Mouse (Mus musculus): ENCODE data around the gene Dnaja2. TPM values are rescaled to one million over a fixed set of nuclear protein-coding genes. Genes with fewer than 3 reads are reported as not detected.
A peak's percentile ranks its signal among the peaks of the same experiment; 100 is the strongest.

Dnaja2 gene
- 100 to 1,000 TPM; 229 to 234 TPM for total RNA-seq (2021)
- long read RNA-seq, experiment 1, transcript Dnaja2-201 (9 exons, 2,919 nt) = major isoform, 371 of 388 reads
- long read RNA-seq, experiment 1, partial matches to known transcripts = 10 of 388 reads
- long read RNA-seq, experiment 1, other reads (novel, unspliced or antisense) = 7 of 388 reads
- long read RNA-seq, experiment 2, transcript Dnaja2-201 (9 exons, 2,919 nt) = major isoform, 291 of 307 reads
- long read RNA-seq, experiment 2, partial matches to known transcripts = 12 of 307 reads
- long read RNA-seq, experiment 2, other reads (novel, unspliced or antisense) = 4 of 307 reads

- intact Hi-C loops (cut with DNase I) = no loop called here
- peak; percentile 94 to 96 for DNase-seq
These were observed at the start of gene Dnaja2 for GRCm38 (mm10) chr8:85555181-85556145. TSS of gene Dnaja2 (minus strand) at chr8:85555344.

- intact Hi-C loops (cut with DNase I) = loop anchor here (5.0 to 10.0 kb wide), 3 partner anchors 149 to 983 kb away; no protein-coding TSS in a partner anchor
- DNase-seq = no peak
These were observed 49.1 kb upstream of the Dnaja2 start for GRCm38 (mm10) chr8:85604201-85604600.

- DNase-seq = peak; percentile 51 to 75
- intact Hi-C loops (cut with DNase I) = loop anchor here (2.0 to 10.0 kb wide), 4 partner anchors 61 to 984 kb away; no protein-coding TSS in a partner anchor
These were observed 48.2 kb upstream of the Dnaja2 start for GRCm38 (mm10) chr8:85603203-85603895.

- intact Hi-C loops (cut with DNase I) = loop anchor here (2.0 to 10.0 kb wide), 4 partner anchors 62 to 985 kb away; no protein-coding TSS in a partner anchor
- DNase-seq = no peak
These were observed 47.6 kb upstream of the Dnaja2 start for GRCm38 (mm10) chr8:85602737-85603136.

GRCm38 (mm10) chr8:85601741-85602140, 46.6 kb upstream of the Dnaja2 start:
- no peak for DNase-seq
- intact Hi-C loops (cut with DNase I) = loop anchor here (2.0 to 10.0 kb wide), 4 partner anchors 63 to 986 kb away; no protein-coding TSS in a partner anchor

GRCm38 (mm10) chr8:85597413-85598191, 42.5 kb upstream of the Dnaja2 start:
- intact Hi-C loops (cut with DNase I) = no loop called here

GRCm38 (mm10) chr8:85595391-85595790, 40.2 kb upstream of the Dnaja2 start:
- peak; percentile 8 to 34 for DNase-seq
- intact Hi-C loops (cut with DNase I) = no loop called here

More at GRCm38 (mm10) chr8:85597413-85598191, 42.5 kb upstream of the Dnaja2 start:
- no peak for DNase-seq

GRCm38 (mm10) chr8:85594983-85595382, 39.8 kb upstream of the Dnaja2 start:
- intact Hi-C loops (cut with DNase I) = no loop called here

GRCm38 (mm10) chr8:85593324-85593723, 38.2 kb upstream of the Dnaja2 start:
- DNase-seq = no peak
- intact Hi-C loops (cut with DNase I) = no loop called here

More at GRCm38 (mm10) chr8:85594983-85595382, 39.8 kb upstream of the Dnaja2 start:
- no peak for DNase-seq

- DNase-seq = no peak
- intact Hi-C loops (cut with DNase I) = no loop called here
These were observed 36.4 kb upstream of the Dnaja2 start for GRCm38 (mm10) chr8:85591532-85591931.

- intact Hi-C loops (cut with DNase I) = no loop called here
These were observed 35.1 kb upstream of the Dnaja2 start for GRCm38 (mm10) chr8:85590258-85590657.

GRCm38 (mm10) chr8:85588596-85588995, 33.5 kb upstream of the Dnaja2 start:
- DNase-seq = peak; percentile 4 to 11
- intact Hi-C loops (cut with DNase I) = no loop called here

More at GRCm38 (mm10) chr8:85590258-85590657, 35.1 kb upstream of the Dnaja2 start:
- DNase-seq = no peak

GRCm38 (mm10) chr8:85577666-85578065, 22.5 kb upstream of the Dnaja2 start:
- intact Hi-C loops (cut with DNase I) = no loop called here
- DNase-seq = no peak

- intact Hi-C loops (cut with DNase I) = no loop called here
These were observed 18.9 kb upstream of the Dnaja2 start for GRCm38 (mm10) chr8:85573972-85574496.

GRCm38 (mm10) chr8:85570466-85570865, 15.3 kb upstream of the Dnaja2 start:
- DNase-seq = no peak
- intact Hi-C loops (cut with DNase I) = no loop called here

More at GRCm38 (mm10) chr8:85573972-85574496, 18.9 kb upstream of the Dnaja2 start:
- DNase-seq = no peak

- no peak for DNase-seq
- intact Hi-C loops (cut with DNase I) = no loop called here
These were observed 12.7 kb upstream of the Dnaja2 start for GRCm38 (mm10) chr8:85567801-85568200.

- no peak for DNase-seq
- intact Hi-C loops (cut with DNase I) = no loop called here
These were observed 10.0 kb upstream of the Dnaja2 start for GRCm38 (mm10) chr8:85565186-85565585.

GRCm38 (mm10) chr8:85563336-85563735, 8.2 kb upstream of the Dnaja2 start:
- intact Hi-C loops (cut with DNase I) = no loop called here

GRCm38 (mm10) chr8:85559966-85560365, 4.8 kb upstream of the Dnaja2 start:
- intact Hi-C loops (cut with DNase I) = no loop called here
- no peak for DNase-seq

More at GRCm38 (mm10) chr8:85563336-85563735, 8.2 kb upstream of the Dnaja2 start:
- no peak for DNase-seq

All from heart, postnatal 14 days (tissue).